Mouse (Mus musculus) G1E (cell line): ENCODE measurements around the gene Zc3h12c. TPM values are rescaled to one million over a fixed set of nuclear protein-coding genes. Genes with fewer than 3 reads are reported as not detected.

Source experiments
- ATAC-seq: 2 replicates; pipeline ENCODE4 v1.8.0; 2016; ENCODE audit warnings: mild to moderate bottlenecking; ENCODE audit not compliant: insufficient number of reproducible peaks, poor library complexity, low FRiP score, severe bottlenecking; ENCODE audit errors: extremely low read depth
- DNase-seq: peaks from one replicate; pipeline ENCODE4 v3.0.0; 2012; ENCODE audit warnings: low spot score
- H3K27me3 ChIP-seq: 2 replicates; pipeline ENCODE4 v1.6.1; 2012; ENCODE audit warnings: mild to moderate bottlenecking, low read length, inconsistent platforms; ENCODE audit not compliant: insufficient read depth
- H3K36me3 ChIP-seq: replicated peaks from 2 replicates; pipeline ENCODE3; 2012; ENCODE audit warnings: mild to moderate bottlenecking, inconsistent platforms
- H3K4me1 ChIP-seq: 2 replicates; pipeline ENCODE4 v1.6.1; 2012; ENCODE audit warnings: low read depth, low read length, inconsistent platforms, mixed read lengths; ENCODE audit not compliant: insufficient read depth
- H3K4me3 ChIP-seq: 2 replicates; pipeline ENCODE4 v1.5.1; 2012; ENCODE audit warnings: low read depth, mild to moderate bottlenecking, inconsistent platforms, low read length, moderate library complexity, mixed read lengths
- H3K9me3 ChIP-seq: replicated peaks from 2 replicates; pipeline ENCODE4 v1.6.1; 2012; ENCODE audit warnings: inconsistent platforms
- CTCF ChIP-seq: IDR thresholded peaks from 2 replicates; pipeline ENCODE4 v1.5.1; 2012; ENCODE audit warnings: low read depth, low read length, inconsistent platforms, mixed read lengths
- GATA1 ChIP-seq: IDR thresholded peaks from 2 replicates; pipeline ENCODE4 v1.6.1; 2012; ENCODE audit warnings: borderline replicate concordance, low read length, inconsistent platforms, mixed read lengths
- GATA2 ChIP-seq: IDR thresholded peaks from 2 replicates; pipeline ENCODE4 v1.6.1; 2012; ENCODE audit warnings: low read depth, low read length, inconsistent platforms, borderline replicate concordance
- POLR2AphosphoS5 ChIP-seq: IDR thresholded peaks from 2 replicates; pipeline ENCODE4 v1.6.1; 2012; ENCODE audit warnings: low read depth, low read length, inconsistent platforms; ENCODE audit not compliant: insufficient replicate concordance
- TAL1 ChIP-seq: conservative IDR thresholded peaks from 2 replicates; pipeline ENCODE4 v1.6.1; 2012; ENCODE audit warnings: low read depth, low read length, inconsistent platforms, mixed read lengths
- polyA plus RNA-seq: library from polyadenylated mRNA; stranded (reverse); fragments of >175 nt; gene quantifications from 2 replicates; pipeline ENCODE4 v1.2.3, GENCODE M21; 2012
- total RNA-seq, 2 experiments: library from RNA; stranded (forward) in 1 of 2; stranded (reverse) in 1 of 2; fragments of 200-1000 nt in 1 of 2; fragments of >200 nt in 1 of 2; fragmentation: Nextera tagmentation in 1 of 2; gene quantifications; 2 replicates each; pipeline ENCODE4 v1.2.3; 2014 to 2017

Gene Zc3h12c
- total RNA-seq (2014; fragmentation: Nextera tagmentation) (16.7 and 17.5 TPM in 2 replicates), total RNA-seq (2017) (20.0 and 22.7 TPM in 2 replicates), polyA plus RNA-seq (0.42 and 0.63 TPM in 2 replicates)

DNA sequence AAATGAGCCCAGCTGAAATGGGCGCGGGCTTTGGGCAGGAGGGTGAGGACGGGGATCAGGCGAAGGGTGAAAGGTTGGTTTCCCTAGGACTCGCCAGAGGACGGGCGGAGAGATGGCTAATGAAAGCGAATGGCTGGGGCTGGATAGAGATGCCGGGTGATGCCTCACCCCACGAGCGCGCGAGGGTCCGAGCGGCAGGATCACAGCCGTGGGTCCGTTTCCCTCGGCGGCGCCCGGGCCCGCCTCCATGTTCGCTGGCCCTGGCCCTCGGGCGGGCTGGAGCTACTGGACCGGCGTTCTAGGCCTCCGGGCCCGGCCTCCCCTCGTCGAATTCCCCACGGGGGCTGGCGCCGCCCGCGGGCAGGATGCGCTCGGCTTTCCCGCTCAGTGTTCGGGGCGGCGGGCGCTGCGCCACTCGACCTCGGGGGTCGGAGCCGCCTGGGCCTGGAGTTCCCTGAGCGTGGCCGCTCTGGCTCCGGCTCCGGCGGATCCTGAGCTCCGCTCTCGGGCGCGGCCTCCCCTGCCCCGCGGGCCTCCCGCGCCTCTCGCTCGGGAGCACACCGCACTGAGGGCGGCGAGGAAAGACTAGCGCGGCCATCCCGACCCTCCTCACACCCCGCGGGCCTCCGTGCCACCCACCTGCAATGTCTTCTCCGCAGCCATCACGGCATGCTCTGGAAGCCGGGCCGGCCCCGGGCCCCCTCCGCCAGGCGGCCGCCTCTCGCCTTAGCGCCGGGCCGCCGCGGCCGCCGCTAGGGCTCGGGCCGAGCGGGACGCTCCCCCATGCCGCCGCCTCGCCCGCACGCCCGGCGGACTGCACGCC lies at the start of gene Zc3h12c:
Gene Zc3h12c (minus strand): TSS at position 710 of the 823 bp plus-strand sequence.
- H3K27me3 ChIP-seq: no peaks in the 10 kb centered on the region
- DNase-seq (no peak), ATAC-seq (no peak)
- H3K36me3 ChIP-seq: peaks cover 8% of the 10 kb centered on the region
- TF ChIP-seq GATA2: no peak
- TF ChIP-seq POLR2AphosphoS5: no peak
- no peak for TF ChIP-seq GATA1
- TF ChIP-seq TAL1: no peak
- TF ChIP-seq CTCF: no peak
- H3K9me3 ChIP-seq: no peaks in the 10 kb centered on the region
- H3K4me1 ChIP-seq: peaks cover 65% of the 10 kb centered on the region
- H3K4me3 ChIP-seq: peak within 1 kb of the TSS; percentile 94

GRCm38 (mm10) chr9:52217636-52218035 lies 49.3 kb upstream of the Zc3h12c start:
- no peak for TF ChIP-seq GATA1
- DNase-seq: no peak
- ATAC-seq: no peak
- Histone ChIP-seq H3K27me3 (peaks cover 20% of the 10 kb centered on the region), H3K4me3 (no peak overlapping the region), H3K4me1 (0 out of 2 replicates have a peak, but pooled peaks cover 4% of the 10 kb centered on the region), H3K36me3 (no peaks in the 10 kb centered on the region), H3K9me3 (no peaks in the 10 kb centered on the region)

DNA sequence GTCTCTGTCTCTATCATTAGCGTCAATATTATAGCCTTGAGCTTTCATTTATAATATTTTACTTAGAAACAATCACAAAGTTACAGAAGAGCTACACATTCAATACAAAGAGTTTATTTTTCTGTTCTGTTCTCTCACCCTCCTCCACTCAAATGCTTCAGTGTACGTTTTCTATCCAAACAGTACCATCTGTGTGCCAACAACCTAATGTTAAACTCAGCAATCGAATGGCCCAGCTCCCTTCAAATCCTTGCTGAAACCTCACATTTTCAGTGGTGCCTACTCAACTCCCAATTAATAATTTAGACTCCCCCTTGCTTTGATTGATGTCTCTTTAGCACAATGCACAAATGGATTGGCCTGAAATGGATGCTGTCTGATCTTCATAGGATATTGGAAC lies 46.9 kb upstream of the Zc3h12c start:
- Histone ChIP-seq H3K36me3 (no peaks in the 10 kb centered on the region), H3K9me3 (no peaks in the 10 kb centered on the region), H3K4me1 (0 out of 2 replicates have a peak, but pooled peaks cover 4% of the 10 kb centered on the region), H3K27me3 (peaks cover 6% of the 10 kb centered on the region), H3K4me3 (no peak overlapping the region)
- TF ChIP-seq GATA2 (no peak), CTCF (no peak), POLR2AphosphoS5 (no peak), TAL1 (no peak), GATA1 (no peak)
- DNase-seq: no peak
- no peak for ATAC-seq

- no peak for TF ChIP-seq CTCF
- H3K9me3 ChIP-seq: no peaks in the 10 kb centered on the region
- peaks cover 6% of the 10 kb centered on the region; the same call in 1 of the 2 replicates for H3K4me1 ChIP-seq
- no peaks in the 10 kb centered on the region for H3K36me3 ChIP-seq
- DNase-seq (no peak), ATAC-seq (no peak)
- H3K27me3 ChIP-seq: no peaks in the 10 kb centered on the region
- H3K4me3 ChIP-seq: no peak overlapping the region
These were observed 44.0 kb upstream of the Zc3h12c start for GRCm38 (mm10) chr9:52212416-52212815.

DNA sequence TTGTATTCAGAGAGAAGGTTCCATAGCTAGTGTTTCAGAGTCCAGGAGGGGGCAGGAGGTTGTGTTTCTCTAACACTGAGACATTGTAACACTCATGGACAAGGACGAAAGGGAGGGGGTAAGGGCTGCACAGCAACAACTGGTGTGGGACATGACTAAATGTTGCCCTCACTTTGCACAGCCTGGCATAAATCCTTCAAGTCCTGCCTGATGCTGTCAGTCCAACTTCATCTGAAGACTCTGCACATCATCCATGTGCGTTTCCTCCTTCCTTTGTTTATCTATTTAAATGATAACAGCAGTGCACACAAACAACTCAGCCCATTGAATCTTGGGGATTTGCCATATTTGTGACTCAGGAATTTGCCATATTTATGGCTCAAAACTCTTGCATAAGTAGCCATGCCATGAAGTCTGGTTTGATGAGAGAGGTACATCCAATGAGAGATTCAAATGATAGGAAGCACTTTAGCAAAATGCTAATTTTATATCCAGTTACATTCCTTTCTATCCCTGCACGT lies 40.2 kb upstream of the Zc3h12c start:
- H3K4me1 ChIP-seq: peaks cover 7% of the 10 kb centered on the region
- DNase-seq (no peak), ATAC-seq (no peak)
- H3K9me3 ChIP-seq: no peaks in the 10 kb centered on the region
- no peak overlapping the region for H3K4me3 ChIP-seq
- TF ChIP-seq GATA2 (no peak), GATA1 (no peak), CTCF (no peak), TAL1 (no peak), POLR2AphosphoS5 (no peak)
- H3K27me3 ChIP-seq: no peaks in the 10 kb centered on the region
- no peaks in the 10 kb centered on the region for H3K36me3 ChIP-seq

DNA sequence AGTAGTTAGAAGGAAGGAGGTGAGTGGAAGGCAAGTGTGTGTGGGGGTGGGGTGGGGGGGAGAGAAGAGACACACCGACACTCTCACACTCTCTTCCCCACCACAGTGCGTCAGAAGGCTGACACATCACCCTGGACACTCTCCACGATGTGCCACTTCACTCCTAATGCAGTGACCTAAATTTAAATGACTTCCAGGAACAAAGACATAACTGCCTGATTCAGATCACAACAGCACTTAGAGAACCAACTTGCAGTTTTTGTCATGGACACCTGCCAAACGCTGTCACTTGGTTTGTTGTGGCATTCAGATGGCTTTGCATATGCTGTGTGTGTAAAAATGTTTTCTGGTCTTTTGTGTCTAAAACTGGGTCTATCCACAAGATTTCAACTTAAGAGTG lies 34.8 kb upstream of the Zc3h12c start:
- DNase-seq (no peak), ATAC-seq (no peak)
- Histone ChIP-seq H3K27me3 (no peaks in the 10 kb centered on the region), H3K9me3 (no peaks in the 10 kb centered on the region), H3K4me3 (no peak overlapping the region), H3K36me3 (no peaks in the 10 kb centered on the region), H3K4me1 (peaks cover 3% of the 10 kb centered on the region)
- TF ChIP-seq GATA1 (no peak), POLR2AphosphoS5 (no peak), CTCF (no peak), TAL1 (no peak), GATA2 (no peak)

GRCm38 (mm10) chr9:52200271-52200670 lies 31.9 kb upstream of the Zc3h12c start:
- TF ChIP-seq TAL1: no peak
- no peak for TF ChIP-seq POLR2AphosphoS5
- no peak for TF ChIP-seq GATA2
- no peak for TF ChIP-seq GATA1
- TF ChIP-seq CTCF: no peak
- H3K4me1 ChIP-seq: 0 out of 2 replicates have a peak, but pooled peaks cover 4% of the 10 kb centered on the region
- H3K4me3 ChIP-seq: no peak overlapping the region
- H3K36me3 ChIP-seq: no peaks in the 10 kb centered on the region
- ATAC-seq (no peak), DNase-seq (no peak)
- H3K9me3 ChIP-seq: no peaks in the 10 kb centered on the region
- H3K27me3 ChIP-seq: no peaks in the 10 kb centered on the region
